Mouse (Mus musculus): ENCODE results near the gene Nt5c.
A peak's percentile ranks its signal among the peaks of the same experiment; 100 is the strongest.
"Not testable (repeated sequence)": the region's sequence is repeated elsewhere in the genome, so short reads cannot be mapped to it uniquely, and the experiment has no call there.

Nt5c gene

DNA sequence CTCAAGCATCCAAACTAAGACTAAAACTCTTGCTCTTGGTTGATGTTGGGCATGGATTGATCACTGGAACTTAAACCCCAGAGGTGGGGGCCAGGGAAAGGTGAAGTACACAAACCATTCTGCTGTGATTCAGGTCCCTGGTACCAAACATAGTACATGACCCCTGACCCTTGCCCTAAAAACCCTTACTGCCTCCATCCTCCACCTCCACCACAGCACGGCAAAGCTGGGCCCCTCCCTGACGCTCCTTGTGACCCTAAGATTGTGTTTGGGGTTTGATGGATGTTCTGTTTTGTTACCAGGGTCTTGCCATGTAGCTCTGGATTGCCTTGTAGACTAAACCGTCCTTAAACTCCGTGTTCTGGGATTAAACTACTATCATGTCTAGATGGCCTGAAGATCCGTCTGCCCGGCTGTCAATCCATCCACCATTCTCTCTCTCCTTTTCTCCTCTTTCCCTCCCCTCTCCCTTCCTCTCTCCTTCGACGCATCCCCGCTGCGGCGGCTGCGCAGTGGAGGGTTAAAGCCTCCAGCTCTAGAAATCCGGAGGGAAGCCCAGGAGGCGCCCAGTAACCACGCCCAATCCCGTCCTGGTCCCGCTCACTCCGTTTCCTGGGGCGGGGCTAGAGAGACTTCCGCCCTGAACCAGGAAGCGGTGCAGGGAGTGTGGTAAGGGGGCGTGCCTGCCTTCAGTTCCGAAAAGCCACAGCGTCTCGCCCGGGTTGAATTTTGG, 16.5 kb downstream of the Nt5c start, which contains the start of gene Armc7:
Armc7 (plus strand) TSS at position 643 of the 733 bp plus-strand sequence.
- ATAC-seq (ENCODE audit: insufficient number of reproducible peaks, low FRiP score, low TSS enrichment): peak; percentile 89

DNA sequence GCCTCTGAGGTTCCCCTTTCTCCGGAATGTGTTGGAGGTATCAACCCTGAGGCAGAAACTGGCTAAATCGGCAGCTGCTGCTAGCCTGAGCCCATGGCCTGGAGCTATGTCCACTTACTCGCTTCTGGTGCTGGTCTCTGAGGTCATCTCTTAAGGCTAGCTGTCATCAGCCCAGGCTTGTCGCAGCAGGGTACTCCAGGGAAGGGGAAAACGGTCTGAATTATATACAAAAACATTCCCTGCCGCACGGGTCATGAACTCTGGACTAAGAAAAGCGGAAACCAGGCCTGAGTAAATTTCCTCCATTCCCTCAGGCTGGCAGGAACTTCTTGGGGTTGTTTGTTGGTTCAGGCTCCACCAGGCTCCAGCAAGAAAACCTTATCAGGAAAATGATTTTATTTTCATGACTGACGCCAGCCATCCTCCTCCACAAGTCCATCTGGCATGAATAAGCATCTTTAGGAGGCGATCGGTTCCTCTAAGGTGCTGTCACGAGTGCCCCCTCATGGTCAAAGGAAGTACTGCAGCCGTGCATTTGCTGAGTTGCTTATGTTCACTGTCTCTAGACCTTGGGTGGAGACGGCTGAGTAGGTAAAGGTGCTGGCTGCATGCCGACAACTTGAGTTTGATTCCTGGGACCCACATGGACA, 17.9 kb downstream of the Nt5c start:
- ATAC-seq (ENCODE audit: insufficient number of reproducible peaks, low FRiP score, low TSS enrichment): peak; percentile 50; the same call in 1 of the 2 replicates

DNA sequence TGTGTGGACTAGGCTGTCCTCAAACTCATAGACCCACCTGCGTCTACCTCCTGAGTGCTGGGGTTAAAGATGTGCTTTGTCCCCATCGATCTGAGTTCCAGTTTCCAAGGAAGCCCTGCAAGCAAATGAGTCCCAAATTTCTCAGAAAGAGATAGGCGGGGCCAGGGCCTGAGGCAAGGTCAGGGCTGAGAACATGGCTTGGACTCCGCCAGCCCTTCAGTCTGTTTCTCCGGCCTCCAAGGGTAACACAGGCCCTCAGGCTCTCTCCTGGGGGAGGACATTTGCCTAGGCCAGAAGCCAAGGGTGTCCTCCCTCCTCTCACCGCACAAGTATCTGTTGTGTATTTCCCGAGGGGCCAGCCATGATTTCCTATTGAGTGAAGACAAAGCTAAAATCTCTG, 19.5 kb downstream of the Nt5c start:
- no peak for ATAC-seq (ENCODE audit: insufficient number of reproducible peaks, low FRiP score, low TSS enrichment)

DNA sequence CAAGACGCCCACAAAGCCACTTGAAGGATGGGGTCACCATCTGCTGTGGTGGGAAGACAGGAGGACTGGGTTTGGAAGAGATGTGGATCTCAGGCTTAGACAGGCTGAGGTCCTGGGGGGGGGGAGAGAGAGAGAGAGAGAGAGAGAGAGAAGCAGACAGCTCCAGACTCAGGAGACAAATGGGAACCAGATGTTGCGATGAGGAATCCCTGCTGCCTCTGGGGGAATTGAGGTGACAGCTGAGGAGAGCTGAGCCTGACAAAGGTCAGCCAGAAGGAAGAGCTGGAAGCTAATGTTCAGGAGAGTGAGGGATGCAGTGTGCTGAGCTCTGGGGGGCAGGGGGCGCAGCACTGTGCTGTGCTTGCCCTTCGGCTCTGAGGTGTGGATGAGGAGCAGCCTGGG, 24.4 kb downstream of the Nt5c start:
- no peak for ATAC-seq (ENCODE audit: insufficient number of reproducible peaks, low FRiP score, low TSS enrichment)

DNA sequence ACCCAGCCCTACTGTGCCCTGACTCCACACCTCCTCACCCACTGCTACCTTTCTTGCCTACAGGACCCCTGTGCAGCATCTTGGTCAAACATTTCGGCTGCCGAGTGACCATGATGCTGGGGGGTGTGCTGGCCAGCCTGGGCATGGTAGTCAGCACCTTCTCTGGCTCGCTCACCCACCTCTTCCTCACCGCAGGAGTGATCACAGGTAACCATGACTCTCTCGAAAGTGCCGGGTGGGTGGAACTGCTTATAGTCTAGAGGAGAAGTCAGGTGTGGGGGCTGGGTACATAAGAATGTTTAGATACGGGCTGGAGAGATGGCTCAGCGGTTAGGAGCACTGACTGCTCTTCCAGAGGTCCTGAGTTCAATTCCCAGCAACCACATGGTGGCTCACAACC, 26.8 kb downstream of the Nt5c start:
- no peak for ATAC-seq (ENCODE audit: insufficient number of reproducible peaks, low FRiP score, low TSS enrichment)

DNA sequence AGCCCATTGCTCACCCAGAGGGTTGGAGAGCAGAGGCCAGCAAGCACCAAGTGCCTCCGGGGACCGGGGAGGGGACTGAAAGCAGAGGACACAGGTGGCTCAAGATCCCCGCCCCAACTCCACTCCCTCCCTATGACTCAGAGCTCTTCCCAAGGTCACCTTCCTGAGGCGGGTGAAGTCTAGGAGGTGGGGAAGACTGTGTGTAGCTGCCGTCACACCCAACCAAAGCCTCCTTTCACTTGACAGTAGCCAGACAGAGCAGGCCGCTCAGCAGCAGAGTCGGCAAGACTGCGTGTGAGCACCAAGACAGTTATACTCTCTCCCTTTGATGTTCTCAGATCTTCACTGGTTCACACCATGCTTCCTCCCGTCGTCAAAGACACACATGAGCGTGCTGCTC, 28.3 kb downstream of the Nt5c start:
- ATAC-seq (ENCODE audit: insufficient number of reproducible peaks, low FRiP score, low TSS enrichment): no peak

DNA sequence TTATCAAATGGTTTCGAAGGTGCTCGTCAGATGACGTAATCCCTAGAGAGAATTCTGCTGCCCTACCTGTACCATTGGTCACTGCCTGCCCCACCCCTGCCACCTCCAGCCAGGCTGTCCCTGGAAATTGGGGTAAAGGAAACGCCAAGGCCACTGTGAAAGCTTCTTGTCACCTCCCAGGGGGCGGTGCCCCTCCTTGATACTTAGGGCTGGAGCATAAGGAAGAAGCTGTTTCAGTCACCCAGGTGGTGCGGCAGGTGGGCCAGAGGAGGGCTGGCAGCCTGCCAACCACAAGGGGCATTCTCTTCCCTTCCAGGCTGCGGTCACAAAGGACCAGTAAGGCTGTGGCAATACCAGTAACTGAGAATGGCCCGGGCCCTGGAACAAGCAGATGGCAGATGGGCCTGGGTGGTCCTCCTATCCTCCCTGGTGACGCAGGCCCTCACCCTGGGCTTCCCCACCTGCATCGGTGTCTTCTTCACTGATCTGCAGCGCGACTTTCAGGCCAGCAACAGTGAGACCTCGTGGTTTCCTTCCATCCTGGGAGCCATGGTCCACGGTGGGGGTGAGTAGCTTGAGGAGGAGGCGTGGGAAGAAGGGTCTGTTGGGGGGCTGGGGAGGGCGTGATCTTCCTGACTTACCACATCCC, 29.3 kb downstream of the Nt5c start, which contains the start of gene Slc16a5:
Slc16a5 (plus strand) TSS at position 232 of the 649 bp plus-strand sequence.
- no peak for ATAC-seq (ENCODE audit: insufficient number of reproducible peaks, low FRiP score, low TSS enrichment)

DNA sequence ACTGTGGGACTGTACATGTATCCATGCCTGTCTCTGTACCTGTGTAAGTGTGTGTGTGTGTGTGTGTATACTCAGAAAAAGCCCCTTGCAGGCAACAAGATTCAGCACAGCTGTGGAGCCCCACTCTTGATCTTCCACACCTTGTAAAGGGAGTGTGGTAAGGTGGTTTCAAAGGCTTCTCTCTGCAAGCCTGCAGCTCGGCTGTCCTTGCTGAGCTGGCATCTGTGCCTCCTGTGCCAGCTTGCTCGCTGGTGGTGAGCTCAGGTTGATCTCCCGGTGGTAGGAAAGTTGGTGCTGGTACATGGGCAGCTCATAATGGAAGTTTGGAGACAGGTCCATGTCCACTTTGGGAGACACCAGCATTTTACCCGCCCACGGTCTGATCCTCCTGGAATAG, 29.8 kb downstream of the Nt5c start:
- ATAC-seq (ENCODE audit: insufficient number of reproducible peaks, low FRiP score, low TSS enrichment): no peak

DNA sequence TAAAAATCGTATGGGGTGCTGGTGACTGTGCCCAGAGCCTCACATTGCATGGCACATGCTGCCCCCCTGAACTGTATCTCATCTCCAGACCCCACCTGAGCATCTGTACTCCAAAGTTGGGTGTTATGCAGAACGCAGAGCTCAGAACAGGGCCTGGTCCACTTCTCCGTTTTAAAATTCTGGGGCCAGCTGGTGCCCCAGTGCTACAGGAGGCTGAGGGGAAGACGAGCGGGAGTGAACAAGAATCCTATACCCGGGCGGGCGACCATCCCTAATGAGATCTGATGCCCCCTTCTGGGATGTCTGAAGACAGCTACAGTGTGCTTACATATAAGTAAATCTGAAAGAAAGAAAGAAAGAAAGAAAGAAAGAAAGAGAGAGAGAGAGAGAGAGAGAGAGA, 30.7 kb downstream of the Nt5c start:
- ATAC-seq (ENCODE audit: insufficient number of reproducible peaks, low FRiP score, low TSS enrichment): no peak

DNA sequence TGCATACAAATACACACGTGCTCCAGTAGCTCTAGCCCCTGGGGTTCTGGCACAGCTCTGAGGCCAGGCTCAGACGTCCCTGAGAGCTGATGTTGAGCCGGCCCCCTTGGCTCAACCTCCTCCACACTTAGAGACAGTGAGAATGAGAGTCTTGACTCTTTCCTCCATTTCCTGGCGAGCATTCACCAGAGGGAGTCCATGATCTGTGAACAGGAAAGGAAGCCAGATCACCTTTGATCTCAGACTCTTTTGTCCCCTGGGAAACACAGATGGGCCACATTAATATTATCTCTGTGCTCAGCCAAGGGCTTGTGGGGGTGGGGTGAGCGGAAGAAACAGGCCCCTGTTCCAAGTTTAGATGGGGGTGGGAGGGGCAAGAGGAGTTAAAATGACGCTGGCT, 34.3 kb downstream of the Nt5c start:
- ATAC-seq (ENCODE audit: insufficient number of reproducible peaks, low FRiP score, low TSS enrichment): no peak

DNA sequence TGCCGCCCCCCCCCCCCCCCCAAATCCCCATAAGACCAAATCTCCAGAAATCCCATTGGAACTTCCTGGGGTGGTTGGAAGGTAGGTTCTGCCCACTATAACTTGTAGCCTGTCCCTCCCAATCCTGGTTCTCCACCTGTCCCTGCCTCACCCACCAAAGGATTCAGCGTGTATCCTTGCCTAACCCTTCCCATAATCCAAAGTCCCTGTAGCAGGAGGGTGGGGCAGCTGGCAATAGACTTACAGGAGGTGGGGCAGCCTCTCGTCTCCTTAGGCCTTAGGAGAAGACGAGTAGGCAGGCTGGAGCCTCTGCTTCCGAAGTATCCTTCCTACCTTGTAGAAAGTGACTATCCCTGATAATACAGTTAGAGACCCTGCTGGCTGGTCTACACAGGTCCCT, 35.5 kb downstream of the Nt5c start:
- no peak for ATAC-seq (ENCODE audit: insufficient number of reproducible peaks, low FRiP score, low TSS enrichment)

DNA sequence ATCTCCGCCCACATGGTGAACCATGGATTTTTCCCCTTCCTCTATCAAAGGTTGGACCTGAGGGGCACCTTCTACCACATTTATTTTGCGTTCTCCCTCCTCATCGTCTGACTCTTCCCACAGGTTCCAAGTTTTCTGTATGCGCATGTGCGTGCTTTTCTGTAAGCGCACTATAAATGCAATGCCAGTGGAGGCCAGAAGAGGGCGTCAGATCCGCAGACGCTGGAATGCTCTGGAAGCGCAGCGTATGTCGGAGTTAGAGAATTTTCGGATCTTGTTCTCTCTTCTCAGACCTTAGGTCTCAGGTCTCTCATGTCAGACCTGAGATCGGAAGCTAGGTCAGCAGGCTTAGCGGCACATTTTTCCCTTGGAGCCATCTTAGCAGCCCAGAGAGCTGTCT, 36.0 kb downstream of the Nt5c start:
- ATAC-seq (ENCODE audit: insufficient number of reproducible peaks, low FRiP score, low TSS enrichment): no peak

DNA sequence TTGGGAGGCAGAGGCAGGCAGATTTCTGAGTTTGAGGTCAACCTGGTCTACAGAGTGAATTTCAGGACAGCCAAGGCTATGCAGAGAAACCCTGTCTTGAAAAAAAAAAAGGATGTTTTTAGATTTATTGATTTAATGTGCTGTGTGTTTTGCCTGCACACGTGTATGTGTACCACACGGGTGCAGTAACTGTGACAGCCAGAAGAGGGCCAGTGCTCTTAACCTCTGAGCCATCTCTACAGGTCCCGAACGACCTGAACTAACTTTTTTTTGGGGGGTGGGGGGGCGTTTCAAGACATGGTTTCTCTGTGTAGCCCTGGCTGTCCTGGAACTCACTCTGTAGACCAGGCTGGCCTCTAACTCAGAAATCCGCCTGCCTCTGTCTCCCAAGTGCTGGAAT, 36.8 kb downstream of the Nt5c start:
- not testable (repeated sequence) for ATAC-seq (ENCODE audit: insufficient number of reproducible peaks, low FRiP score, low TSS enrichment)

DNA sequence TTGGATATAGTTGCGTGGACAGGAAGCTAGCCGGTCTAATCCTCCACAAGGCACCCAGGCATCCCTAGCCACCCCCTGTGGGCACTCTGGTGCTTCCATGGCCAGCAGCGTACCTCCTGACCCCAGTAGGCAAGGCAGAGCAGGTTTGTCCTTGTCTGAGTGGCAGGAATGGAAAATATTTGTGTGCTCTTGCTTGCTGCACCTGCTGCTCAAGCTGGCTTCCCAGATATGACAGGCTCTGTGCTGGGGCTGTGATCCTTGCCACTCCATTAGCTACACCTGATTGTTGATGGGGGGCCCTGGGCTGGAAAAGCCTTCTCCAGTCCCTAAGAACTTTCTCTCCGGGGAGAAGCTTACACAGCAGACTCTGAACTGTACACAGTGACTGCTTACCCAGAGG, 38.4 kb downstream of the Nt5c start:
- ATAC-seq (ENCODE audit: insufficient number of reproducible peaks, low FRiP score, low TSS enrichment): no peak

DNA sequence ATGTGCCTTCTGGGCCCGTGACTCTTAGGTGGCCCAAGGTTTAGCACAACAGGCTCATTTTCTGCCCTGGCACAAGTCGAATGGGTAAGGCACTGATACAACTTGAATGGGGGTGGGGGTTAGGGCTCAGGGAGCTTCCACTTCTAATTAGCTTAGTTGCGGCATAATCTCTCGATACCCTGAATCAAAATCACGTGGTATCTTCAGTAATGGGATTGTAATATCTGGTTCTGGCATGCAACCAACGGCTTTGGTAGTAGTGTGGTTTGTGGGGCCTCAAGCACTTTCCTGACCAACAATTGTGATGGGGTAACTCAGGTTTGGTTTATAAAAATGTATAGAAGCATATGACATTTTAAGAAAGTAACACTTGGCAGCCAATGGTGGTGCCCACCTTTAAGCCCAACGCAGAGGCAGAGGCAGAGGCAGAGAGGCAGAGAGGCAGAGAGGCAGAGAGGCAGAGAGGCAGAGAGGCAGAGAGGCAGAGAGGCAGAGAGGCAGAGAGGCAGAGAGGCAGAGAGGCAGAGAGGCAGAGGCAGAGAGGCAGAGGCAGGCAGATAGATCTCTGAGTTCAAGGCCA, 39.3 kb downstream of the Nt5c start:
- no peak for ATAC-seq (ENCODE audit: insufficient number of reproducible peaks, low FRiP score, low TSS enrichment)

DNA sequence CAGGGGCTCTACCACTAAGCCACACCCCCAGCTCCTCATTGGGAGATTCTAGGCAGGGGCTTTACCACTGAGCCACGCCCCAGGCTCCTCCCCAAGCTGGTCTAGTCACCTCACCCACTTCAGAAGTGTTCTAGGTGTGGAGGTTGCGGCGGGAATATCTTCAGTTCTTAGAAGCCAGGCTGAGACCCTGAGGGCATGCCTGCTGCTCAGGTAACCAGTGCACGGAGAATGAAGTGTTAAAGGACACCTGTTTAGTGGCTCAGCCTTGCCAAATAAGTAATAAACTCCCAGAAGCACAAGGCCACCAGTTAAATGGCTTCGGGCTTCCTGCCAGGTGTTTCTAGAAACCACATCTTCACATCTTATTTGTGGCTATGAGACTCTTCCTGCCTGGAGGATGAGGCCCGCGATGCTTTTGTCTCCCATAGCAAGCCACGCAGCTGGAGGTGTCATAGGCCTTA, 39.9 kb downstream of the Nt5c start:
- ATAC-seq (ENCODE audit: insufficient number of reproducible peaks, low FRiP score, low TSS enrichment): no peak

DNA sequence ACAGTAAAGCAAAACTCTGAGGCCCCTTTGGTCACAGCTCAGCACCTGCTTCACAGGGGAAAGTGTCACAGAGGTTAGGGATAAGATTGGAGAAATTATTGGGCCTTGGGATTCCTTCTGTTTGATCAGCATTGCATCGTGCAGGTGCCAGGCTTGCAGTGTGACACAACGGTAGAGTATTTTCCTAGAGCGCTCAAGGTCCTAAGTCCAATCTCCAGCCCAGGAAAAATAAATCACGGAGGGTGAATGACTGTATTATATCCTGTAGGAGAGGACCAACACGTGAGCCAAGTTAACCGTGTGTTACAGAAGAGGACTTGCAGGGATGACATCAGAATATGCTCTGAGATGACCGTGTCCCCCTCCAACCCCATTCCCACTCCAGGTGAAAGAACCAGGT, 41.5 kb downstream of the Nt5c start:
- ATAC-seq (ENCODE audit: insufficient number of reproducible peaks, low FRiP score, low TSS enrichment): no peak

DNA sequence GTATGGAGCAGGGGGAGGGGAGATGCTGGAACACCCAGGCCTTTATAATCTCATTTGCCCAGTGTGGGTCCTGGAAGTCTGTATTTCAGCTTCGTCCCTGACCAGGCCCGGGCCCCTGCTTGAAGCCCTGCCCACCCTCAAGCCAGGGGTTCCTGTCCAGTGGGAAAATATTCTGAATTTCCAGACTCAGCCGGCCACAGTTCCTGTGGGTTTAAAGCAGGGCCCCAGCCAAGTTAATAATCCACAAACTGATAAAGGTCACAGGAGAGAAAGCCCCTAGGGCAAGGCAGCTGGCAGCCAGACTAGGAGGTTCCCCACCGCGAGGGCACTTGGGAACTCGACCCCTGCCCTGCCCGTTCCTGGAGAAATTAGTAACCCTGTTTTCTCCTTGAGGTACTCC, 42.7 kb downstream of the Nt5c start:
- ATAC-seq (ENCODE audit: insufficient number of reproducible peaks, low FRiP score, low TSS enrichment): no peak

DNA sequence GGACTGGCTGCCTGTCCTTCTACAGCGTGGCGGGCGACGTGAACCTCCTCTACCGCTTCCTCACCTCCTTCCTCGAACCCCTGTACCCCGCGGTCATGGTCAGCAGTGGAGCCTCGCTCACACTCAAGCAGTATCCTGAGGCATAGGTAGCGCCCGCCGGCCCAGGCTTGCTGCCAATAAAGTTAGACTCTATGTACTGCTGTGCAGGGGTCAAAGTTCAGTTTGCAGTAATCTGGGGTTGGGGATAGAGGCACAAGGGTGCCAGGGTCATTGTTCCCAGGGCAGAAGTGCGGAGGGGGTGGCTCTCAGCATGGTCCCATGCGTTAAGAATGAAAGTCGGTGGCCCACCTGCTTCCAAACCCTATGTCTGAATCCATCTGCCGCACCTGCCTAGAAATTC, 43.6 kb downstream of the Nt5c start:
- ATAC-seq (ENCODE audit: insufficient number of reproducible peaks, low FRiP score, low TSS enrichment): no peak

DNA sequence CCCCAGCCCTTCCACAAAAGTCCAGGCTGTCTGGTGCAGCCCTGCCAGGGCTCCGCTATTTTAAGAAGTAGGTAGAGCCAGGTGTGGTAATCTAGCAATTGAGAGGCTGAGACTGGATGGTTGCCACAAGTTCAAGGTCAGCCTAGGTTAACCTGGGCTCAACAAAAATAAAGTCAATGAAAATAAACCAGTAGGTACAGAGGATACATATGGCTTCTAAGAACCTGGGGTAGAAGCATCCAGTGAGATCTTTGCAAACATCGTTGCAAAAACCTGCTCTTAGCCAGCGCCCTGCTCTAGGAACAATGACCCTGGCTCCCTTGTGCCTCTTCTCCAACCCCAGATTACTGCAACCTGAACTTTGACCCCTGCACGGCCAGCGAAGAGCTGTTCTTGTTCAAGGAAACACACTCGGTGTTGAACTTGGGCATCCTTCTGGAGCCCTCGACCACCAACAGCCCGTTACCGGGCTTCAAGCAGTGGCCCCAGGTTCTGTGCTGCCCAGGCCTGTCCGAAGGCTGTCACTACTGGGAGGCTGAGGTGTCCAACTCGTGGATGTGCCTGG, 44.3 kb downstream of the Nt5c start:
- no peak for ATAC-seq (ENCODE audit: insufficient number of reproducible peaks, low FRiP score, low TSS enrichment)

DNA sequence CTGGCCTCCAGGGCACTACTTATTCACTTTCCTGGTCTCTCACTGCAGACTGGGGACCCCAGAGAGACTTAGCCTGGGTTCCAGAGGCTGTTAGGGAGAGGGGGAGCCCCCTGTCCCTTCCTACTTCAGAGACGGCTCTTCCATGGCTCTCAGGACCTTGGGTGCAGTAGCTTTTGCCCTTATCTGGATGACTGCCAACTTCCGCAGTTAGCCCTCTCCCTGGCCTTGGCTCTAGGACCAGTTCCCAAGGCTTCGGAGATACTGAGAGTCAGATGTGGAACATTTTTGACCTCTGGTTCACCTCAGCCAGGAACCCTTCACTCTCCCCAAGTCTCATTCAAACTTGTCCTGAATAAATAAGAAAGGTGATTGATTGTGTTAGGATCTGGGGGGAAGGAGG, 44.8 kb downstream of the Nt5c start:
- ATAC-seq (ENCODE audit: insufficient number of reproducible peaks, low FRiP score, low TSS enrichment): no peak

Data from cerebellum, adult (tissue).